Mouse (Mus musculus): ENCODE data around the gene 1700016D06Rik. TPM values are rescaled to one million over a fixed set of nuclear protein-coding genes. Genes with fewer than 3 reads are reported as not detected.

The 1700016D06Rik gene
- total RNA-seq, 1 experiment from 2014 or later, result not detected

Other genes starting within 250 kb of the 1700016D06Rik start
- 1.7 TPM in 1 of 2 replicates, not detected in the other for gene Rab20, start 222.4 kb downstream of the 1700016D06Rik start, total RNA-seq (2017)
- 34.9 and 50.2 TPM in 2 replicates for gene Naxd, start 203.6 kb downstream of the 1700016D06Rik start, total RNA-seq (2017)
- gene Cars2, start 150.3 kb downstream of the 1700016D06Rik start, total RNA-seq (2017), result 40.0 and 41.7 TPM in 2 replicates
- gene Ing1, start 145.5 kb downstream of the 1700016D06Rik start, total RNA-seq (2017), result 53.5 and 69.9 TPM in 2 replicates
- 85.5 and 98.0 TPM in 2 replicates for gene Ankrd10, start 65.3 kb downstream of the 1700016D06Rik start, total RNA-seq (2017)
- gene Arhgef7, start 26.7 kb upstream of the 1700016D06Rik start, total RNA-seq (2017), result 20.5 and 20.6 TPM in 2 replicates
- not detected in 2 replicates for gene Tex29, start 139.4 kb upstream of the 1700016D06Rik start, total RNA-seq (2017)